In the genomic region with DNA sequence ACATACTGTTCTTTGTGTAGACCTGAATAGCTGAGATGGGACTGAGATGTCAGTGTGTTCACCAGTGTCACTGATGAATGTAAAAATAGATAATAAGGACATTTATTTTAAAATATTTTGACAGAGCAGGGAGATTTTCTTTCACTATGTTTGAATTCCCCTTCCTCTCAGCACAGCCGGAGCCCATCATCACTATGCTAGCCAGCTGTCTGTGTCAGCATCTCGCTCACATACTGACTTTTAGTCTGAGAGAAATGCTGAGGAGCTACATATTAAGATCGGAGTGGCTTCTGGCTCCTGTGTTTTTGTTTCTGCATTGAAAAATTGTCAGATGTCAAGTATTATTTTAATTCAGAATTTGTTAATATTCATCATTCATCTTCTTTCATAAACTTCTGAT, we compare ENCODE assay signal across 27 mouse cellular contexts.
DNase-seq lines count a peak whose midpoint lies in the region; ATAC-seq lines count a peak whose summit lies in the region.
"Had no signal": no experiment of that assay in that cellular context is flagged by ENCODE, and none has a peak within 500 bp of the region (broad histone marks: within the 10 kb centered on the region; RNA-seq: fewer than 3 reads in every experiment).

No protein-coding gene starts in this region.

- peak; percentile 43; the same call in 1 of the 2 replicates for ATAC-seq in forebrain, embryonic 13.5 days
- ATAC-seq: intestine, embryonic 15.5 days; Patski had no signal

- WGBS in forebrain, embryonic 13.5 days, result 77% methylated on average over 3 of the region's 3 CpGs
- WGBS in forebrain, embryonic 10.5 days, result 93% methylated on average over 3 of the region's 3 CpGs

- intact Hi-C loops in left cerebral cortex, postnatal 4 days (cut with DNase I), result no loop called here

- DNase-seq in forebrain, embryonic 10.5 days (ENCODE audit: extremely low spot score, low spot score), result no peak
- DNase-seq in left cerebral cortex, postnatal 4 days, result peak; percentile 24
- DNase-seq in left cerebral cortex, adult 9 months (ENCODE audit: low spot score in 2 of 2), result no peak
- DNase-seq in right cerebral cortex, postnatal 4 days, result peak; percentile 2
- DNase-seq in right cerebral cortex, postnatal 25 days, result no peak
- no peak for DNase-seq in spleen, postnatal 36 days (ENCODE audit: low spot score in 2 of 2)
- DNase-seq: adrenal gland, postnatal 10 days; cerebellum, adult 11-12 months; embryo, embryonic 11 days; kidney, adult 2 months; kidney, postnatal 4 days; liver, embryonic 13.5 days; lung, adult 2 months; lung, postnatal 14 days; thymus, adult 2 months; thymus, postnatal 36 days had no signal

- H3K9ac ChIP-seq in forebrain, embryonic 13.5 days, result no peak overlapping the region
- H3K9ac ChIP-seq: embryonic facial prominence, embryonic 12.5 days; heart, embryonic 13.5 days; hindbrain, embryonic 15.5 days; intestine, embryonic 15.5 days; limb, embryonic 15.5 days; liver, embryonic 13.5 days had no signal

- H3K9me3 ChIP-seq in forebrain, embryonic 13.5 days (replicated peaks), result no peaks in the 10 kb centered on the region
- H3K9me3 ChIP-seq in forebrain, embryonic 10.5 days, result no peaks in the 10 kb centered on the region
- H3K9me3 ChIP-seq: embryonic facial prominence, embryonic 12.5 days; heart, embryonic 13.5 days; hindbrain, embryonic 10.5 days; hindbrain, embryonic 15.5 days; intestine, embryonic 15.5 days; limb, embryonic 10.5 days; limb, embryonic 15.5 days; liver, embryonic 13.5 days had no signal

- H3K4me2 ChIP-seq in forebrain, embryonic 13.5 days, result no peak overlapping the region
- H3K4me2 ChIP-seq: embryonic facial prominence, embryonic 12.5 days; heart, embryonic 13.5 days; hindbrain, embryonic 15.5 days; intestine, embryonic 15.5 days; limb, embryonic 15.5 days; liver, embryonic 13.5 days; midbrain, embryonic 11.5 days had no signal

- no peaks in the 10 kb centered on the region for H3K27me3 ChIP-seq in forebrain, embryonic 13.5 days
- no peaks in the 10 kb centered on the region for H3K27me3 ChIP-seq in forebrain, embryonic 10.5 days (ENCODE audit: poor library complexity, severe bottlenecking)
- H3K27me3 ChIP-seq: embryonic facial prominence, embryonic 12.5 days; heart, embryonic 13.5 days; hindbrain, embryonic 15.5 days; intestine, embryonic 15.5 days; limb, embryonic 15.5 days; liver, embryonic 13.5 days; Patski had no signal

- H3K27ac ChIP-seq in forebrain, embryonic 13.5 days, result no peak overlapping the region
- H3K27ac ChIP-seq in forebrain, embryonic 10.5 days, result no peak overlapping the region
- H3K27ac ChIP-seq: embryonic facial prominence, embryonic 12.5 days; heart, embryonic 13.5 days; hindbrain, embryonic 10.5 days; hindbrain, embryonic 15.5 days; intestine, embryonic 15.5 days; kidney, postnatal 0 days; limb, embryonic 10.5 days; limb, embryonic 15.5 days; liver, embryonic 13.5 days had no signal

- H3K4me1 ChIP-seq in forebrain, embryonic 13.5 days, result no peaks in the 10 kb centered on the region
- H3K4me1 ChIP-seq in forebrain, embryonic 10.5 days, result no peaks in the 10 kb centered on the region
- H3K4me1 ChIP-seq: embryonic facial prominence, embryonic 12.5 days; heart, embryonic 13.5 days; hindbrain, embryonic 10.5 days; hindbrain, embryonic 15.5 days; intestine, embryonic 15.5 days; limb, embryonic 10.5 days; limb, embryonic 15.5 days; liver, embryonic 13.5 days had no signal

- no peaks in the 10 kb centered on the region for H3K36me3 ChIP-seq in forebrain, embryonic 13.5 days (ENCODE audit: poor library complexity, severe bottlenecking)
- no peaks in the 10 kb centered on the region for H3K36me3 ChIP-seq in forebrain, embryonic 10.5 days (replicated peaks)
- H3K36me3 ChIP-seq: embryonic facial prominence, embryonic 12.5 days; heart, embryonic 13.5 days; hindbrain, embryonic 10.5 days; hindbrain, embryonic 15.5 days; intestine, embryonic 15.5 days; limb, embryonic 10.5 days; limb, embryonic 15.5 days; liver, embryonic 13.5 days had no signal

- no peak overlapping the region for H3K4me3 ChIP-seq in forebrain, embryonic 13.5 days
- H3K4me3 ChIP-seq in forebrain, embryonic 10.5 days, result no peak overlapping the region
- H3K4me3 ChIP-seq: embryonic facial prominence, embryonic 12.5 days; heart, embryonic 13.5 days; hindbrain, embryonic 10.5 days; hindbrain, embryonic 15.5 days; intestine, embryonic 15.5 days; limb, embryonic 10.5 days; limb, embryonic 15.5 days; liver, embryonic 13.5 days had no signal

Comparison
In these comparisons a context has a peak if more than half of its experiments do, and no peak if none do; other contexts are left out.
1. DNase-seq: peak in left cerebral cortex, postnatal 4 days (single experiment) and right cerebral cortex, postnatal 4 days (single experiment); none in forebrain, embryonic 10.5 days (single experiment), left cerebral cortex, adult 9 months (0 of 2), right cerebral cortex, postnatal 25 days (single experiment) and spleen, postnatal 36 days (0 of 2).